Mouse (Mus musculus) ES-Bruce4 (cell line): ENCODE measurements at regions not wholly inside any gene's neighbourhood (a gene's known extent, or its start where the extent isn't known, plus 50 kb on each side); places are given as distances from the start of the nearest gene placed in this dataset.

Experiments
- CTCF ChIP-seq: IDR thresholded peaks from one replicate; pipeline ENCODE4 v1.8.1; 2011; ENCODE audit warnings: low read depth, low read length
- EP300 ChIP-seq: IDR thresholded peaks from 2 replicates; pipeline ENCODE4 v1.6.1; 2011; ENCODE audit warnings: low read depth, low read length; ENCODE audit not compliant: insufficient read depth

DNA sequence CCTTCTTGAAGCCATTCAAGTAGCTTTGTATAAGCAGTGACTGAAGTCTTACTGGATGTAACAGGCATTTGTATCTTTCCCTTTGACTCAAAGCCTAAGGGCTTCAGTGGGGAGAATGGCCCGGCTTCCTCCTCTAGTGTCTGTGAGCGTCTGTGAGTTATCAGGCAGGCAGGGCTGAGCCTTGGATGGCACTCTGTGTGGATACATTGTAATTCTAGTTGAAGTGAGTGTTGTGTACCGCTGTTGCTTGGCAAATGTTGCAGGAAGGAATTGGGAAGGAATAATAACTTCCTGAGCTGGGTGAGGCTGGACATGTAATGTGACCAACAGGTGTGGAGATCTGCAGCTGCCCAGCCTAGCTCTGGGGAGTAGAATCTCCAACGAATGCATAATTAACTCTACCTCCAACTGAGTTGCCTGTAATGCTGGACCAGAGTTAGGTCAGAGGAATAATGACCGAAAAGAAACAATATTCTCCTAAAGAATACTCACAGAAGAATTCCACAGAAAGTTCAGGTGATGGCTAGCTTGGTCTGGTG, 120.7 kb upstream of the Tut7 start:
- TF ChIP-seq CTCF (no peak), EP300 (no peak)
